Mouse (Mus musculus): ENCODE measurements around the gene Ccnl2.

- TF ChIP-seq CTCF (IDR thresholded peaks at IDR 0.05; ENCODE audit: borderline replicate concordance, insufficient read depth, low read length) (no peak), POLR2A (IDR thresholded peaks at IDR 0.05; ENCODE audit: low read depth, low read length) (no peak)
Measured at GRCm38 (mm10) chr4:155863001-155863400, 50.7 kb downstream of the Ccnl2 start, which contains the start of gene Tas1r3.

Data from embryonic fibroblast, embryonic 13.5 days (primary cell).